Mouse (Mus musculus): ENCODE data around the gene Dusp18.

Gene Dusp18

DNA sequence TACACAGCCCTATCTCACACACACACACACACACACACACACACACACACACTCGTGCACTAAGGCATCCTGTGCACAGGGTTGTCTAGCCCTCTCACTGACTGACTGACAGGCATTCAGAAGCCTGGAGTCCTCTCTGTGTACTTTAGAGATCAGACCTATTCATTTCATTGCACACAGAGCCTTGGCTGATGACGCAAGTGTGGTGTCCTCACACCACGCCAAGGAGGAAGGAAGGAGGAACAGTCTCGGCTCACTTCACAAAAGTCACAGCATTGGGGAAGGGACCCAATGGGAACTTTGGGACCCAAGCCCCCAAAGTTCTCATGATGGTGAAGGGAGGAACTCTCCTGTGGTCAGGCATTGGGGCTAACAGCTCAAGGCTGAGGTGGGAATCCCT is 35.0 kb downstream of the Dusp18 start:
- DNase-seq (ENCODE audit: low spot score): peak; percentile 29

- DNase-seq (ENCODE audit: low spot score): no peak
These were observed 35.9 kb downstream of the Dusp18 start for GRCm38 (mm10) chr11:3930931-3931330.

GRCm38 (mm10) chr11:3931511-3932211 is 36.6 kb downstream of the Dusp18 start, which contains the start of gene Tcn2:
Tcn2 (minus strand) TSS chr11:3932159.
- DNase-seq (ENCODE audit: low spot score): peak; percentile 91

- DNase-seq (ENCODE audit: low spot score): no peak
These were observed 38.8 kb downstream of the Dusp18 start for GRCm38 (mm10) chr11:3933756-3934285.

GRCm38 (mm10) chr11:3935135-3935534 is 40.1 kb downstream of the Dusp18 start:
- no peak for DNase-seq (ENCODE audit: low spot score)

GRCm38 (mm10) chr11:3936318-3936717 is 41.3 kb downstream of the Dusp18 start:
- DNase-seq (ENCODE audit: low spot score): no peak

DNA sequence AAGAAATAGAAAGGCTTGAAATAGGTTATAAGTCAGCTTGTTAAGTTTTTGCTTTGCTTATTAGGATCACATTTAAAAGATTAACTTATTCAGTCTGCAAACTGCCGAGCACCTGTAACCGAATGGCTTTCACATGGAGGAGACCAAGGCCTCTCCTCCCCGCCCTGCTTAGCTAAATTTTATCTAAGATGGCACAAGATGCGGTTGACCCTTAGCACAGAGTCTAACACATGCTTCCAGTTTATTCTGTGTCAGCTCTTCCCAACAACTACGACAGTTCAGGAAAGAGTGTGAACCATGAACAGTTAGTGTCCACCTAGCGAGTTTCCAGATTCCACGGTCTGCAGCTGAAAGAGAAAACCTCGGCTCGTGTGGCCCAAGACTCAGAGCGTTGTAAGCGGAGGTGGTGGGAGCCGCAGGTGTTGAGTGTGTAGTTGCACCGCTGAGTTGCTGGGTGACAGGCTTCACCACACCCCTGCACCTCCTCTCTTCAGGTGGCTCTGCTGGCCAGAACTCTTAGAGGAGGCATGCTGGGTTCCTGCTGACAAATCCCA is 42.4 kb downstream of the Dusp18 start:
- no peak for DNase-seq (ENCODE audit: low spot score)

DNA sequence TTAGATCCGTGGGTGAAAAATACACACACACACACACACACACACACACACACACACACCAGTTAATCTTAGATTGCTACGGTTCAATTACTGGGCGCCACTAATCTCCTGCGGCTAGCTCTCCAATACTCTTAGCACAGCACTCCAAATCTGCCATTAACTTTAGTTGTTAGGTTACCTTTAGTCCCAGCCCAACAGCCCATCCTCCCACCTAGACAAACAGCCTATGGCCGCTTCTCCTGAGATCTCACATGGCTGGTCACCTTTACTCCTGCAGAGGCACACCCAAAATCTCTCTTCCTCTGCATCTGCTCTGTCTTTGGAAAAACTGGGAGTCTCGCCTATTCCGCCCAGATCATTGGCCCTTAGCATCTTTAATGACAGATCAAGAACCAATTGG is 46.3 kb downstream of the Dusp18 start:
- no peak for DNase-seq (ENCODE audit: low spot score)

DNA sequence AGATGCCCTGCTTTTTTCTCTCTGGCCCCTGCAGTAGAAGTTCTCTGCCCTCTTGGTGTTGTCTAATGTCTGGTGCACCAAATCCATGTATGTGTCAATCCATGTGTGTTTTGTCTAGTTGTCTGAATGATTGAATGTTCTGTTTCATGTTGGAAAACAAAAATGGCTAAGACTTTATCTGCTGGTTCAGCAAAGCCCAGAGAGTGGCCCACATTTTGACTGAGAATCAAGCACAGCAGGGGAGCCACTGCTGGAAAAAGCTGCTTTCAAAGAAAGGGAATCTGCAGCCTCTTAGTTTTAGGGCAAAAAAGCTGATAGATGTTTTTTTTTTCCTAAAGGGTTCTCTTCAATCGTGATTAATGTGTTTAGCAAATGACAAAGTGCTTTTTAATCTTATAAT is 51.3 kb downstream of the Dusp18 start:
- no peak for DNase-seq (ENCODE audit: low spot score)

Measured in adipocyte (in vitro differentiated cells).